Mouse (Mus musculus): ENCODE measurements at regions not wholly inside any gene's neighbourhood (a gene's known extent, or its start where the extent isn't known, plus 50 kb on each side); places are given as distances from the start of the nearest gene placed in this dataset.

- H3K4me3 ChIP-seq, result no peak overlapping the region
- H3K9me3 ChIP-seq, result no peaks in the 10 kb centered on the region
- ATAC-seq (ENCODE audit: insufficient number of reproducible peaks, low FRiP score, low TSS enrichment, low read depth), result no peak
- 72% methylated on average over 9 of the region's 9 CpGs for WGBS
- 0 out of 2 replicates have a peak, but pooled peaks cover 4% of the 10 kb centered on the region for H3K27me3 ChIP-seq
- no peaks in the 10 kb centered on the region for H3K36me3 ChIP-seq
- H3K4me1 ChIP-seq, result peaks cover 7% of the 10 kb centered on the region
- H3K27ac ChIP-seq, result no peak overlapping the region
- H3K4me2 ChIP-seq, result no peak overlapping the region
- H3K9ac ChIP-seq, result no peak overlapping the region
These were observed 463.1 kb downstream of the Insc start for GRCm38 (mm10) chr7:115206479-115207134.

DNA sequence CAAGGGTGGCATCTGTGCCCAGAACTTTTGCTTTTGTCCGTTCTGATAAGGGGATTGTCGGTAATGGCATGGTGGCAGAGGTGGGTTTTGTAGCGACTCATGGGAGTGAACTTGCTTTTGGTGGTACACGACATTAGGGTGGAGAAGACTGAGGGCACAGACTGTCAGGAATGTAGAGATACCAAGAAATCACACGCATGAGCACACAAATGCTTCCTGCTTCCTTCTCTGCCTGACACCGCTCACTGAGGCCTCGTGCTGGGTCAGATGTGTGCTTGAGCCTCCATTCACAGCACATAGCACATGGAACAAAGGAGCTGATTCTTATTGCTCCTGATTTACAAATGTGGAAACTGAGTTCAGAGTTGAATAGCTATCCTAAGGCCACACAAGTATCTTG lies 465.3 kb downstream of the Insc start:
- H3K27me3 ChIP-seq, result 0 out of 2 replicates have a peak, but pooled peaks cover 4% of the 10 kb centered on the region
- ATAC-seq (ENCODE audit: insufficient number of reproducible peaks, low FRiP score, low TSS enrichment, low read depth), result no peak
- WGBS, result 82% methylated on average over 7 of the region's 7 CpGs
- no peak overlapping the region for H3K4me2 ChIP-seq
- H3K4me1 ChIP-seq, result peaks cover 7% of the 10 kb centered on the region
- no peaks in the 10 kb centered on the region for H3K9me3 ChIP-seq
- H3K27ac ChIP-seq, result no peak overlapping the region
- H3K9ac ChIP-seq, result no peak overlapping the region
- H3K36me3 ChIP-seq, result no peaks in the 10 kb centered on the region
- H3K4me3 ChIP-seq, result no peak overlapping the region

- no peak for ATAC-seq (ENCODE audit: insufficient number of reproducible peaks, low FRiP score, low TSS enrichment, low read depth)
- Histone ChIP-seq H3K4me1 (peaks cover 3% of the 10 kb centered on the region), H3K9ac (no peak overlapping the region), H3K36me3 (no peaks in the 10 kb centered on the region), H3K27me3 (0 out of 2 replicates have a peak, but pooled peaks cover 4% of the 10 kb centered on the region), H3K4me2 (no peak overlapping the region), H3K27ac (no peak overlapping the region), H3K4me3 (no peak overlapping the region), H3K9me3 (no peaks in the 10 kb centered on the region)
- 42% methylated on average over 2 of the region's 2 CpGs for WGBS
These were observed 466.5 kb downstream of the Insc start for GRCm38 (mm10) chr7:115210012-115210411.

DNA sequence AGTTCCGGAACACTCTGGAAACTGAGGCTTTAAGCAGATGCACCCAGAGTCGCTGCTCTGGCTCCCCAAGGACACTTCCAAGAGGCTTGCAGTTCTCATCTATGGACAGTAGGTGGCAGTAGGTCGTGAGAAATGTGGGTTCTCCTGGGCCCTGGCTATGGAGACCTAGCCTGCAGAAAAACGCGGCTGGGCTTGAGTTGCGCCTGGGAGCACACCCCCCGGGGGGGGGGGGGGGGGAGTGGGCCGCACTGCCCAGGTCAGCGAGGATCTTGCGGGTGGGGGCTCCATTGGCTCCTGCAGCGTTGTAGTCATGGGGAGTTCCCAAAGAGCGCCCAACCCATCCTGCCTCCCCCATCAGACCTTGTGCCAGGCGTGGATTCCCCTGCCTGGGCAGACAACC lies 473.3 kb downstream of the Insc start:
- Histone ChIP-seq H3K9me3 (no peaks in the 10 kb centered on the region), H3K9ac (no peak overlapping the region), H3K27ac (0 out of 2 replicates have a peak overlapping the region, but pooled peaks have one; percentile 24), H3K4me2 (peak overlapping the region; percentile 74), H3K36me3 (no peaks in the 10 kb centered on the region), H3K4me3 (peak overlapping the region; percentile 34), H3K4me1 (peaks cover 13% of the 10 kb centered on the region), H3K27me3 (no peaks in the 10 kb centered on the region)
- ATAC-seq (ENCODE audit: insufficient number of reproducible peaks, low FRiP score, low TSS enrichment, low read depth), result peak; percentile 87
- 2% methylated on average over 11 of the region's 13 CpGs for WGBS

DNA sequence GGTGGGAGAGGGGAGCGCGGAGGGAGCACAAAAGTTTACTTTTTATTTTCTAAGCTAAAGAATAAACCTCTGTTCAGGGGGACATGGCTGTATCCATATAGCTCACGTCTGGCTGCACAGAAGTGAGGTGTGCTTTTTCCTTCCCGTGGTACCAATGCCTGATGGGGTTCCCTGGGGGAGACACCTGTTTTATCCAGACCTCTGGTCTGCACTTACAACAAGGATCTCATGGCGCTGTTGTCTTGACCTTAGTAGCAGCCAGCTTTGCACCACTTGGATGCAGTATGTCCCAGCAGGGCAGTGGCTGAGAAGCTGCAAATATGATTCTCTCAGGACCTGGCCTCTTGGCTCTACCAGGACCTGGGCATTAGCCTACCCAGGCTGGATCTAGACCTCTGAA lies 473.8 kb downstream of the Insc start:
- no peak overlapping the region for H3K9ac ChIP-seq
- peak overlapping the region; percentile 24; the same call in 1 of the 2 replicates for H3K27ac ChIP-seq
- WGBS, result 6% methylated on average over 5 of the region's 5 CpGs
- H3K4me3 ChIP-seq, result peak overlapping the region; percentile 34
- no peaks in the 10 kb centered on the region for H3K27me3 ChIP-seq
- H3K9me3 ChIP-seq, result no peaks in the 10 kb centered on the region
- no peaks in the 10 kb centered on the region for H3K36me3 ChIP-seq
- peak overlapping the region; percentile 74 for H3K4me2 ChIP-seq
- H3K4me1 ChIP-seq, result peaks cover 13% of the 10 kb centered on the region
- peak; percentile 38; the same call in 1 of the 2 replicates for ATAC-seq (ENCODE audit: insufficient number of reproducible peaks, low FRiP score, low TSS enrichment, low read depth)

- ATAC-seq (ENCODE audit: insufficient number of reproducible peaks, low FRiP score, low TSS enrichment, low read depth), result no peak
- H3K9me3 ChIP-seq, result no peaks in the 10 kb centered on the region
- 45% methylated on average over 6 of the region's 6 CpGs for WGBS
- H3K27me3 ChIP-seq, result no peaks in the 10 kb centered on the region
- H3K4me3 ChIP-seq, result no peak overlapping the region
- peaks cover 13% of the 10 kb centered on the region for H3K4me1 ChIP-seq
- H3K36me3 ChIP-seq, result no peaks in the 10 kb centered on the region
- no peak overlapping the region for H3K9ac ChIP-seq
- no peak overlapping the region for H3K4me2 ChIP-seq
- no peak overlapping the region for H3K27ac ChIP-seq
These were observed 474.2 kb downstream of the Insc start for GRCm38 (mm10) chr7:115217712-115218111.

DNA sequence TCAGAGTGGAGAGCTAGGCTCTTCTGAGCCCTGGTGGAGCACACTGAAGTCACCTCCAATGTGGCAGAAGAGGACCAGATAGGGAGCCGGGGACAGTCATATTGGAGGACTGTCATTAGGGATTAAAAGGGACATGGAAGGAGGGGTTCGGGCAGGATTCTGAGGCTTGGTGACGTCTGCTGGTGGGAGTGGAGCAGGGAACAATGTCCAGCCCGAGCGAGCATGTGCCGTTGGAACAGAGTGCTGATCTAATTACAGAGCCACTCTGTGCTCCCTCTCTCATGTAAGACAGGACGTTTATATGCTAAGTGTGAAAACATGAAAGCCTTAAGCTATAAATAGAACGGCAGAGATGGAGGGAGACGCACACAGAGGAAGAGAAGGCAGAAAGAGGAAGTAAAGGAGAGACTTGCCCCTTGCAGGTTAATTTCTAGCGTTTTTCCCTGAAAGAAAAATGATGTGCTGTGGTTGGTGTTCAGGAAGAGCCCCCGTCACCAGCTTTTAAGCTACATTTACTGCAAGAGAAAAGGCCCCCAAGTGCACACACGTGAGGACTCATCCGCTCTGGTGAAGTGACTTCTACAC lies 475.2 kb downstream of the Insc start:
- Histone ChIP-seq H3K9ac (no peak overlapping the region), H3K4me2 (no peak overlapping the region), H3K4me3 (no peak overlapping the region), H3K27ac (no peak overlapping the region), H3K4me1 (peaks cover 13% of the 10 kb centered on the region), H3K36me3 (no peaks in the 10 kb centered on the region), H3K9me3 (no peaks in the 10 kb centered on the region), H3K27me3 (no peaks in the 10 kb centered on the region)
- 35% methylated on average over 13 of the region's 13 CpGs for WGBS
- no peak for ATAC-seq (ENCODE audit: insufficient number of reproducible peaks, low FRiP score, low TSS enrichment, low read depth)

GRCm38 (mm10) chr7:115222642-115223041 lies 479.1 kb downstream of the Insc start:
- 34% methylated on average over 5 of the region's 7 CpGs for WGBS
- Histone ChIP-seq H3K4me3 (no peak overlapping the region), H3K36me3 (no peaks in the 10 kb centered on the region), H3K9ac (no peak overlapping the region), H3K27ac (no peak overlapping the region), H3K4me1 (0 out of 2 replicates have a peak, but pooled peaks cover 3% of the 10 kb centered on the region), H3K9me3 (no peaks in the 10 kb centered on the region), H3K4me2 (no peak overlapping the region), H3K27me3 (no peaks in the 10 kb centered on the region)
- no peak for ATAC-seq (ENCODE audit: insufficient number of reproducible peaks, low FRiP score, low TSS enrichment, low read depth)

GRCm38 (mm10) chr7:115230525-115230924 lies 487.0 kb downstream of the Insc start:
- no peaks in the 10 kb centered on the region for H3K9me3 ChIP-seq
- no peak overlapping the region for H3K9ac ChIP-seq
- H3K27me3 ChIP-seq, result no peaks in the 10 kb centered on the region
- WGBS, result 80% methylated on average over 6 of the region's 6 CpGs
- no peak overlapping the region for H3K4me2 ChIP-seq
- no peaks in the 10 kb centered on the region for H3K4me1 ChIP-seq
- H3K27ac ChIP-seq, result no peak overlapping the region
- no peaks in the 10 kb centered on the region for H3K36me3 ChIP-seq
- H3K4me3 ChIP-seq, result no peak overlapping the region
- ATAC-seq (ENCODE audit: insufficient number of reproducible peaks, low FRiP score, low TSS enrichment, low read depth), result no peak

DNA sequence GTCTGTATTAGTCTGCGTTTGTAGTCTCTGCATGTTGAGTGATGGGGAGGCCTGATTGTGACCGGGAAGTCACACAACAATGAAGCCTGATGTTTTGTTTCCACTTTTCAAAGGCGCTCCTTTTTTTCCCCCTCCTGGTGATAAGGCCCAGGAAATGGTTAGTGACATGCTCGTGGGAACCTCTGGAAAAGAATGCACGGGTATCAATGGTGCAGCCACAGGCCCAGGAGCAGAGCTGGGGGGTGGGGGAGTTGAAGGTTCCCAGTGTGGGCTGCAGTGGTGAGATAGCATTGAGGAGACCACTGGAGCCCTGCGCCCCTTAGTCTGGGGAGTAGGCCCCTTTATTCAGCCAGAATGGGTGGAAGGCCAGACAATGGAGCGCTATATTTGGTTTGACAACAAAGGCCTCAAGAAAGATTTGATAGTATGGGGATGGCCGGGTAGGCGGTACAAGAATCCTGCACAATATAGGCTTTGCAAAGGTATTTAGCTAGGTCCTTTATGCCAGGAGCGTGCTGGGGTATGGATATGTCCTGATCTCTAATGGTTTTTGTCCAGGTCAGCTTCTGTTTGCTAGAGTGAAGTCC lies 490.4 kb downstream of the Insc start:
- Histone ChIP-seq H3K4me3 (no peak overlapping the region), H3K4me2 (no peak overlapping the region), H3K9ac (no peak overlapping the region), H3K27ac (no peak overlapping the region), H3K36me3 (no peaks in the 10 kb centered on the region), H3K27me3 (no peaks in the 10 kb centered on the region), H3K4me1 (no peaks in the 10 kb centered on the region), H3K9me3 (no peaks in the 10 kb centered on the region)
- no peak for ATAC-seq (ENCODE audit: insufficient number of reproducible peaks, low FRiP score, low TSS enrichment, low read depth)
- WGBS, result 69% methylated on average over 10 of the region's 10 CpGs

DNA sequence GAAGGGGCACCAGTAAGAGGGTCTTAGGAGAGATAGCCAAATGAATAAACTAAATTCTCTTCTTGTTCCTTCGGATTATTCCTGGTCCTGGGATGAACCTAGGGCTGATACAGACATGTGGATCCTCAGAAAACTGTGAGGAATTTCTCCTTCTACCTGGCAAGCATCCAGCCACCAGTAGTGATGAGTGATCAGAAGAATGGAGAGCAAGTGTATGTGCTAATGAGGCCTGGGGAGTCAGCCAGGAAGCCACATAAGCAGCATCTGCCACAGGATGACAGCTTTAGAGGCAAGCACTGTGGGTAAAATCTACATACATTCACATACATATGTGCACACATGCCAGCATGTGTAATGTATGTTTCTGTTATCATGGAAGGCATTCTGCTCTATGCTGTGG lies 493.6 kb downstream of the Insc start:
- Histone ChIP-seq H3K4me3 (no peak overlapping the region), H3K4me2 (no peak overlapping the region), H3K36me3 (no peaks in the 10 kb centered on the region), H3K4me1 (no peaks in the 10 kb centered on the region), H3K9me3 (no peaks in the 10 kb centered on the region), H3K9ac (no peak overlapping the region), H3K27me3 (no peaks in the 10 kb centered on the region), H3K27ac (no peak overlapping the region)
- WGBS, result 83% methylated on average over 1 of the region's 1 CpGs
- ATAC-seq (ENCODE audit: insufficient number of reproducible peaks, low FRiP score, low TSS enrichment, low read depth), result no peak

DNA sequence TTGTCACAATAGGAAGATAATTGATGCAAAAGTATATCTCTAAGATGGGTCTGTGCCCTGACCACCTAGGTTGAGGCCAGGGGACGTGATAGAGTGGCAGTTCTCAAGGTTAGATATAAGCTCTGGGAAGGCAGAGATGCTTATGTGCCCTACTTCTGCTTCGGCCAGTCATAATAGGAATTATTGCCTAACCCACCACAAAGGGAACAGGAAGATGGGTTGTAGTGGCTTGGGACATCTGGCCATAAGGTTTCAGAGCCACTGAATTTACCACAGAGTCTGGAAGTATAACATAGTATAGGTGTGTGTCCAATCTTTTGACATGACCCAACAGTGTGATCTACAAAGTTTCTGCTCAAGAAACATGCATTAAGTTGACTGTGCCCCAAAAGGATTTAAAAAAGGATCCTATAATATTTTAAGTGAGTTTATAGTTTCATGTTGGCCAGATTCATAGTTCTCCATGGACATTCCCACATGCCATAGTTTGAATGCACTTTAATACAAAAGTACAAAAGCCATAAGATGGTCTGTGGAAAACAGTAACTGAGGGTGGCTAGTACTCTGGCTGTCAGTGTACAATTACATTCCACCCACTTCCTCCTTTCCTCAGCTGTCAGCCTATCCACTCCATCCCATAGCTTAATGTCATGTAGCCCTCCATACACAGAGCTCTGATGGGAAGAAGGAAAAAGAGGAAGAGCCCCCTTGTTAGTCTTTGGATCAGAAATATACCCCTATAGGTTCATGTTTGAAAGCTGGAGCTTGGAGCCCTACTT lies 508.3 kb downstream of the Insc start:
- H3K9ac ChIP-seq, result no peak overlapping the region
- no peaks in the 10 kb centered on the region for H3K36me3 ChIP-seq
- no peaks in the 10 kb centered on the region for H3K9me3 ChIP-seq
- no peak for ATAC-seq (ENCODE audit: insufficient number of reproducible peaks, low FRiP score, low TSS enrichment, low read depth)
- H3K27ac ChIP-seq, result peak overlapping the region; percentile 18; the same call in 1 of the 2 replicates
- H3K4me3 ChIP-seq, result no peak overlapping the region
- H3K4me2 ChIP-seq, result no peak overlapping the region
- 79% methylated on average over 2 of the region's 2 CpGs for WGBS
- 0 out of 2 replicates have a peak, but pooled peaks cover 4% of the 10 kb centered on the region for H3K4me1 ChIP-seq
- no peaks in the 10 kb centered on the region for H3K27me3 ChIP-seq
